Mouse (Mus musculus) CH12.LX (cell line): ENCODE measurements around the gene Msh2. TPM values are rescaled to one million over a fixed set of nuclear protein-coding genes. Genes with fewer than 3 reads are reported as not detected.

Experiments
- polyA plus RNA-seq: library from polyadenylated mRNA; unstranded; fragments of >175 nt; gene quantifications from 2 replicates; pipeline ENCODE4 v1.2.1, GENCODE M21; 2012; ENCODE audit warnings: low read depth; ENCODE audit not compliant: insufficient read length
- total RNA-seq, 2 experiments: library from RNA; depleted of rRNA; stranded (reverse); fragments of 300-350 nt in 1 of 2; fragments of >200 nt in 1 of 2; gene quantifications; 2 replicates each; pipeline ENCODE4 v1.2.3; 2012 to 2014

Gene Msh2
- total and polyA plus RNA-seq, 3 experiments, result 34.8 to 48.2 (median 47.5) TPM

Other genes starting within 250 kb of the Msh2 start
- not detected in 2 replicates for gene Stpg4, start 244.6 kb upstream of the Msh2 start, total RNA-seq (2012; rRNA removed)
- not detected in 2 replicates for gene Stpg4, start 244.6 kb upstream of the Msh2 start, total RNA-seq (2014; rRNA removed)
- gene Stpg4, start 244.6 kb upstream of the Msh2 start, polyA plus RNA-seq, result not detected in 2 replicates
- gene Calm2, start 225.4 kb upstream of the Msh2 start, total RNA-seq (2012; rRNA removed), result 203 and 255 TPM in 2 replicates
- 546 and 623 TPM in 2 replicates for gene Calm2, start 225.4 kb upstream of the Msh2 start, total RNA-seq (2014; rRNA removed)
- gene Calm2, start 225.4 kb upstream of the Msh2 start, polyA plus RNA-seq, result 604 and 634 TPM in 2 replicates
- 5.0 and 13.4 TPM in 2 replicates for gene Epcam, start 36.4 kb upstream of the Msh2 start, total RNA-seq (2012; rRNA removed)
- 1.4 and 1.9 TPM in 2 replicates for gene Epcam, start 36.4 kb upstream of the Msh2 start, total RNA-seq (2014; rRNA removed)
- gene Epcam, start 36.4 kb upstream of the Msh2 start, polyA plus RNA-seq, result 1.9 TPM in 2 replicates
- gene Kcnk12, start 125.7 kb downstream of the Msh2 start, total RNA-seq (2012; rRNA removed), result not detected in 2 replicates
- gene Kcnk12, start 125.7 kb downstream of the Msh2 start, total RNA-seq (2014; rRNA removed), result not detected in 2 replicates
- not detected in 2 replicates for gene Kcnk12, start 125.7 kb downstream of the Msh2 start, polyA plus RNA-seq
- gene Rpl36-ps4, start 248.6 kb downstream of the Msh2 start, total RNA-seq (2012; rRNA removed), result not detected in 2 replicates
- not detected in 2 replicates for gene Rpl36-ps4, start 248.6 kb downstream of the Msh2 start, total RNA-seq (2014; rRNA removed)
- gene Rpl36-ps4, start 248.6 kb downstream of the Msh2 start, polyA plus RNA-seq, result not detected in 2 replicates